Mouse (Mus musculus): ENCODE measurements around the gene Epb41l2.

Gene Epb41l2

DNA sequence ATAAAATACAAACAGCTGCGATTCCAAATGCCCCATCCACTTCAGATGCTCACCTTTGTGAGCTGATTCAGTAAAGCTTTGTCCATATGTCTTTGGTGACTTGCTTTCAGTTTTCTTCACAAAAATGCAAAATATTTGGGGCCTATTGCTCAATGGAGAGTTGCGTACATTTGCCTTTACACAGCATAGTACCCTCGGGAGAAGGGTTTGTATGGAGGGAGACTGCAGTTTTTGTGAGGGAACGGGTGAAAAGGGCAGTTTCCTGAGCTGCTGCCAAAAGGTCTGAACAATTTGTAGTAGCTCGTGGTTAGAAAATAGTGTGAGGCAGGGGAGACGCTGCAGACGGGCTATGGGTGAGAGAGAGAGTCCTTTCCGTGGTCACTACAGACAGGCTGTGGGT, 40.5 kb downstream of the Epb41l2 start:
- no peak for DNase-seq (ENCODE audit: low spot score)

GRCm38 (mm10) chr10:25400646-25401045, 41.0 kb downstream of the Epb41l2 start:
- no peak for DNase-seq (ENCODE audit: low spot score)

DNA sequence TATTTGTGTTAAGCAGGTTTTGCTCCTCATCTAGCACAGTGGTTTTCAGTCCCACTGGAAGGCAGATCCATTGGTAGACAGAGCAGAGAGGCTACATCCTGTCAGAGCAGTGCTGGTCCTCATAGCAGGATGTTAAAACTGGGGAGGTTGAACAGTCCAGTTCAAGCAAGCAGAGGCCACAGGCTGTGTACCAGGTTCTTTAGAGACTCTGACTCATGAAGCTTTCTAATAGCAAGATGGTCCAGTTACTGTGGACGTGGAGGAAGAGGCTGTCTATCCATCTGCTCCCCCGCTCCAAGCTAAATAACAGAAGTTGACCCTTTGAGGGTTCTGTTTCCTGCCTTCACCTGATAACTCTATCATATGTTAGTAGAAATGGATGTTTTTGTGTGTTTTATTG, 41.8 kb downstream of the Epb41l2 start:
- DNase-seq (ENCODE audit: low spot score) = no peak

GRCm38 (mm10) chr10:25402886-25403285, 43.3 kb downstream of the Epb41l2 start:
- no peak for DNase-seq (ENCODE audit: low spot score)

DNA sequence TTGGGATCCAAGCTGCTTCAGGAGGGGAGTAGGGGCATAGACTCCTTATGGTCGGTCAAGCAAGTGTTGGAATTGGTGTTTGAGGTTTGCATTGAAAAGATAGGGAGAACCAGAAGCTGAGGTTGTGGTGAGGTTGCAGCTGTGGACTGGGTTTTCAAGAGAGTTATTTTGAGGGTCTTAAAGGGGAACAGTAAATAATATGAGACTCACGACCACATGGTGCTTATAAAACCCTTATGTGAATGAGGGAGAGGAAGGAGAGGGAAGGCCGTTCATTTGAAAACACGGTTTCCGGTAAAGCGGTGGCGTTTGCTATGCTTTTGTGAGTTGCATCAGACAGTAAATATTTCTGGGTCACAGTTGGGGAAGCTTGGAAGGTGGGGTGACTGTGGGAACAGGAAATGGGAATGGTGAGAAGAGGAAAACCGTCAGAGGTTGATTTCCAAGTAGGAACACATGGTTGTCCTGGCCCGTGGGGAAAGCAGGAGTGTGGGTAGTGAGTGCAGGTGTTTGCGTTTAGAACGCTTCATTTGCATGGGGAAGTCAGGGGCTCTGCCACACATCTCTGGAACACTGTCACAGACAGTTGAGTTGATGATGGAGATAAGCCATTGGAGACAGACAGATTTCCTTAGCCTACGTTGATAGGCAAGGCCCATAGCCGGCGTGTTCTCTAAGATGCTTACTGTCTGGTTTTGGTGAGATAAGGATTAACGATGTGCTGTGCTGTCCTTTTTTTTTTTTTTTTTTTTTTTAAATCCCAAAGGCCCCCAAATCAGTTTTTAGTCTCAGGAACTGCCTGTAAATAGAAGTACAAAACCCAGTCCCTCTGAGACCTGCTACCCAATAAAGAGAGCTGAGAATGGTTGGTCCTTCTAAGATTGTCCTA, 44.5 kb downstream of the Epb41l2 start:
- DNase-seq (ENCODE audit: low spot score) = no peak

- no peak for DNase-seq (ENCODE audit: low spot score)
Observed at GRCm38 (mm10) chr10:25404702-25405098, 45.1 kb downstream of the Epb41l2 start.

DNA sequence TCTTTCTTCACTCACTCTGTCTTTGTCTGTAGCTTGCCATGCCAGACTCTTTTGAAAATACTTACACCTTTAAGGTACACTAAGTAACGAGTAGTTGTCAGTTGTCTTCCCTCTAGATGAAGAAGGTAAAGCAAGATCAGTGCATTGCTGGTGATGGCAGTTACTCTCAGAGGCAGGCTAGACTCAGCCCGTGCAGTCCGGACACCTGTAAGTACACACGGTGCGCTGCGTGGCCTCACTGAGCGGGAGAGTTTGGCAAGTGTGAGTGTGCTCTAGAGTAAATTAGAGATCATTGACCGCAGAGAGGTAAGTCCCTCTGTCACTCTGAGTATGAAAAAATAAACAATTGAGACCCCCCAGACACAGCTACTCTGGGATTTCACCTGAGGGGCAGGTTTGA, 46.0 kb downstream of the Epb41l2 start:
- no peak for DNase-seq (ENCODE audit: low spot score)

DNA sequence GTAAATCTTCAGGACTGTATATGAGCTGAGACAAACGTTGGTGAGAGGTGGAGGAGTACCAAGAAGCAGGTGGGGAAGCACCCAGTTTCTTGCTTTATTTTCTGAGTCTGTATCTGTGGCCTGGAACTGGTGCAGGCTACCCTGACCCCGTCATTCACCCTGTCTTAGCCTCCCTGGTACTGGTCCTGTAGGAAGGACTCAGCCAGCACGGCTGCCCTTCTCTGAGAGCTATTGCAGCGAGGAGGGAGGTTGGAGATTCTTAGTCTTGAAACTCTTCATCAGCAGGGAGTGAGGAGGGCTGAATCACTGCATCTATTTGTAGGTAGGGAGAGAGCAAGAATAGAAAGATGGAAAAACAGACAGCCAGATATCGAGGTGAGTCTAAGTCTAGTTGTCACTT, 47.1 kb downstream of the Epb41l2 start:
- no peak for DNase-seq (ENCODE audit: low spot score)

GRCm38 (mm10) chr10:25408136-25408650, 48.6 kb downstream of the Epb41l2 start:
- no peak for DNase-seq (ENCODE audit: low spot score)

DNA sequence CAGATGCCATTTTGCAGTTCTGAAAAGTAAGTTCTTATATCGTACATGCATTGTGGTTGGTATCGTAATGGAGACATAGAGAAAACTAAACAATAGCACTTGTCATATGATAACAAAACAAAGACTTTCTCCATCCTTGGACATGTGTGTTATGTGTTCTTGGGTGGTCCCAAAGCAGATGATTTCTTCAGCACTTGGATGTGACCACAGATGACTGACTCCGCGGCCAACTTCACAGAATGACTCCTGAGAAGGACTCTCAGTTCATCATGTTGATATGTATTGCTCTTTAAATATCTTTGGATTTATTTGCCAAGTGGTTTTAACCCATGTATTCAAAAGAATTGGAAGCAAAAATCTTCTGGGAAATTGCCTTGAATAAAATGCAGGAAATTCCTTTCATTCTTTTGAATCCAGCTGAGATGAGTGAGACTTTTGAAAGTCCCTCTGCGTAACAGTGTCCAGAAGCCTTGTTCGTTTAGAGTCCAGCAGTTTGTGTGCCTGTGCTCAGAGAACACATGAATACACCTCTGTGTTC, 52.3 kb downstream of the Epb41l2 start:
- no peak for DNase-seq (ENCODE audit: low spot score)

GRCm38 (mm10) chr10:25415188-25415717, 55.7 kb downstream of the Epb41l2 start:
- no peak for DNase-seq (ENCODE audit: low spot score)

DNA sequence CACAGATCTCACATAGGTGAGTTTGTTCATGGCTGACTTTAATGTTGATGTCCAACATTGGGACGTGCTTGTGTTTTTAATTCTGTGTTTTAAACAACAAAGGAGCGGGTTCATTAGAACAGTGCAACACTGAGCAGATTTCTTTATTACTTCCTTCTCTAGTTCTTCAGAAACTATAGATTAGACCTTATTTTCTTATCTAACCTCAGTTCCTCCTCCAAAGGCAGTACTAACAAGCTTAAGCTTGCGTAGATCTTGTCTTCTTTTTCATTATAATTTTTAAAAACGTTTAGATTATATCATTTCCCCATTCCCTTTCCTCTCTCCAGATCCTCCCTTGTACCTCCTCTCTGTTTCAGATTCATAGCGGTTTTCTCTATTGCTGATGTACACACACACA, 57.1 kb downstream of the Epb41l2 start:
- no peak for DNase-seq (ENCODE audit: low spot score)

DNA sequence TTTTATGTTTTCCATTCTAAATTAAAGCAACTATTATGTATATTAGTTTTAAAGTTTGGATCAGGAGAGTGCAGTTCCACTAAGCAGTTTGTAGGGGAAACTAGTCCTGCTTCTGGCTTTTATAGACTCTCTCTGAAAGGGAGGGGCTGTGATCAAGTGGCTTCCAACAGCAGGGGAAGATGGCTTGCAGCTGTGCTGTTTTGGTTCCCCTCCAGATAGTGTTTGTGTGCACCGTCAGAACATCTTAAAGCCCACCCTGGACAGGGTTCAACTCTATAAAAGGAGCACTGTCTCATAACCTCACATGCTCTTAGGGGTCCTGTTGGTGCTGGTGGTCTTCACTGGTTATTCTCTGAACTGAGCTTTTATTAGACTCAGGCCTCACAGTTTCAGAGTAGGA, 66.5 kb downstream of the Epb41l2 start:
- DNase-seq (ENCODE audit: low spot score) = no peak

DNA sequence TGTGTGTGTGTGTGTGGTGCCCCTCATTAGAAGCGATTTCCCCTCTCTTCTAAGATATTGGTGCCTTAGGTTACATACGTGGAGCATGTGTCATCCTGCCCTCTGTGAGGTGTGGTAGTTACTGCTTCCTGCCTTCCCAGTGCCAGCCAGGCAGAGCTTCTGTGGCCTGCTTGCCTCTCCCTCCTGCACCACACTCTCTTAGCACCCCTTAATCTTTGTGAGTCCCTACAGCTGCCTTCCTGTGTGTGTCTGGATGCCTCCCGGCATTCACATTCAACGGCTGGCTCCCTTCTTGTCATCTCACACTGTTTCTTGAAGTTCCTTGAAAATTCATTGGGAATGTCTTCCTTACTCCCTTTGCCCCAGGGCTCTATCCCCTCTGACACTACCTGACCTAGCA, 67.2 kb downstream of the Epb41l2 start:
- no peak for DNase-seq (ENCODE audit: low spot score)

GRCm38 (mm10) chr10:25427523-25427922, 67.9 kb downstream of the Epb41l2 start:
- DNase-seq (ENCODE audit: low spot score) = no peak

DNA sequence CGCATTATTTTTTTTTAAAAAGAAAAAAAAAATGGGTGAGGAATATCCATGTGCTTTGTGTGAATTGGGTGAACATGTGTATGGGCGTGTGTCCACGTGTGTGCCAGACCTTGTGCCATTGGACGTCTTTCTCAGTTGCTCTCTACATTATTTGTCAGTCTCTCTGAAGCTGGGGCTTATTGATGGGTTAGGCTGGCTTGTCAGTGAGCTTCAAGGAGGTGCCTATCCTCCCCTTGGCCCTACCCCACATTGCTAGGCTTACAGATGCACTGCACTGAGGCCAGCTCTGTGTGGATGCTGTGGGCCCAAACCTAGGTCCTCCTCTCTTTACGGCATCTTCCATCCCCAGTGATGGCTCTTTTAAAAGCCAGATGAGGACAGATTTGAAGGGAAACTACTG, 69.1 kb downstream of the Epb41l2 start:
- DNase-seq (ENCODE audit: low spot score) = no peak

DNA sequence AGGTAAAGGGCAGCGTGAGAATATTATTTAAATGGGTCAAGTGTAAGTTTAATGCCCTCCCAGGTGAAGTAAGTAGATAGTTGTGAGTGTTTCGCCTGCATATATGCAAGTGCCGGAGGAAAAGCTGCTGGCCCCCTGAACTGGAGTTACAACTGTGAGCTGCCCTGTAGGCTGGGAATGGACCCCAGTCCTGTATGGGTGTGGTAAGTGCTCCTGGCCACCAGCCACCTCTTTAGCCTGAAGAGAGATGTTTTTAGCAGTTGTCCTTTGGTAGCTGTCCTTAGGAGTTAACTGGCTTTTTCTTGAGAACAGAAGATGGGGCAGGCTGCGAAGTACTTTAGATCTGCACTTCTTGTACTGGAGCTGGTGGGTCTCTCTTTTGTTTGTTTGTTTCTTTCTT, 69.7 kb downstream of the Epb41l2 start:
- no peak for DNase-seq (ENCODE audit: low spot score)

GRCm38 (mm10) chr10:25430862-25431261, 71.3 kb downstream of the Epb41l2 start:
- DNase-seq (ENCODE audit: low spot score) = no peak

DNA sequence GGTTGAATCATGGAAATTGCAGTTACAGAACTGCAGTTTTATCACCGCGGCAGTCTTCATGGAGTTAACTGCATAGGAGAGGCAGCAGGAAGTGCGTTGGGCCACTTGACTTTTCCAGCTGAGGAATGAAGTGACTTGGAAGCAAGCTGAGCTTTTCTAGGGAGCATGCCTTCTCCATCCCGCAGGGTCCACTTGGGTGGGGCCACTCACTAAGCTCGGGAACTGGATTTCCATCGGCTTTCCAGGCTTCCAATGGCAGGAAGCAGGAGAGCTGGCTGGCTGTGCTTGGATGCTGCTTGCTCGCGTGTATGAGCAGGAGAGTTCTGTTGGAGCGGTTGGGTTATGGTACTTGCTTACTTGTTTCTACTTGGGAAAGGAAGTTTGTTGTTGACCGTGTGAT, 72.8 kb downstream of the Epb41l2 start:
- no peak for DNase-seq (ENCODE audit: low spot score)

GRCm38 (mm10) chr10:25432938-25433337, 73.3 kb downstream of the Epb41l2 start:
- peak; percentile 65 for DNase-seq (ENCODE audit: low spot score)

DNA sequence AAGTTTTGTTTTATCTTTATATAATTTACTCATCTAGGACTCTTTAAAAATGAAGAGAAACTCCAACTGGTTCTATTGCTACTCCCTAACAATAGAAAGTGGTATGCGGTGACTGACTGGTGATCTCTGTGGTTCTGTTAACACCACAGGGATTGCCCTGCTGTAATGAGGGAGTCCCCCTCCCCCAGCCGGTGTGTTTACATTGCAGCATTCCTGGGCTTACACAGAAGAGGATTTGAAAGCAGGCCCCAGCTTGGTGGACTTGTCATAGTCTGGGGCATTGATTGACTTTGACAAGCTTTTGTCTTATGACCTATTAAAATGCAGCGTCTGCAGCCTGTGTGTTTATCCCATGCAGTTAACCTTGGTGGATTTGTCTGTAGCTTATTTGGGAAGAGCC, 73.9 kb downstream of the Epb41l2 start:
- DNase-seq (ENCODE audit: low spot score) = peak; percentile 17

DNA sequence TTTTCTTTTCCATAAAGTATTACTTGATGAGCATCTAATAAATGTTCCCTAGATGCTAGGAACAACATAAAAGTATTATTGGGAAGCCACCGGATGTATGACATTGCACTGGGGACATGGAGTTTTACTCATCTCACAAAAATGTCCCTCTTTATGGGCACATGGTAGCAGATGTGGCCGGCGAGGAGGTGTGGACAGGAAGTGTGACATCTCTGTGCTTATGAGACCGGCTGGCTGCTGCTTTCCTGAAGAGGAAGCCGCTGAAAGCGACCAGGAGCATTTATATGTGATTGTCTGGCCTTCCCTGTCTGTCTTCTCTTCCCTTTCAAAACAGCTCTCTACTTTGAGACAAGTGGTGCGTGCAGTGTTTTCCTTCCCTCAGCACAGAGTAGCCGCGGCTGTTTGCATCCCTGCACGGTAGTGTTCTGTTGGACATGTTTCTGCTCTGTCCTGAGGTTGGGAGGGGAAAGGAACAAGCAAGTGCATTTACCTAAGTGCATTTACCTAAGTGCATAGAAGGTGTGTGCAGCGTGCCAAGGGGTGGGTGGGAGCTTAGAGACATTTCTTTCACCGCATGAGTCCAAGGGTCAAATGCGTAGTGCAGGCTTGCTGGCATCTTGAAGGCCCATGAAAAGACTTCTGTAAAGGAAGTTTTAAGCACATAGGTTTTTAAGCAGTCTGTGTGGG, 74.9 kb downstream of the Epb41l2 start:
- DNase-seq (ENCODE audit: low spot score) = no peak

All from MN1 (cell line).